In genomic region chr7:40831583-40831982, GRCm38 (mm10) we compare ENCODE assay signal across 11 mouse cellular contexts.
"Had no signal": no experiment of that assay in that cellular context is flagged by ENCODE, and none has a peak within 500 bp of the region (broad histone marks: within the 10 kb centered on the region; RNA-seq: fewer than 3 reads in every experiment).

No protein-coding gene starts in this region.

- DNase-seq: kidney, adult 18-20 months; kidney, adult 9 months; kidney, postnatal 14 days; kidney, postnatal 4 days; liver; lung, adult 18-20 months; lung, postnatal 10 days; lung, postnatal 36 days; retina, postnatal 1 day; thymus, adult 18-20 months; thymus, postnatal 36 days had no signal
